Comparison of ENCODE assay signal across 8 mouse cellular contexts in genomic region chr1:74389831-74390286, GRCm38 (mm10). TPM values are rescaled to one million over a fixed set of nuclear protein-coding genes. Genes with fewer than 3 reads are reported as not detected.
DNase-seq lines count a peak whose midpoint lies in the region; ATAC-seq and TF ChIP-seq lines count a peak whose summit lies in the region.

No protein-coding gene starts in this region.

- no peak for ATAC-seq in forebrain, embryonic 12.5 days (ENCODE audit: low FRiP score)
- ATAC-seq in hindbrain, postnatal 0 days, result no peak

- peaks cover 27% of the 10 kb centered on the region for H3K27me3 ChIP-seq in forebrain, embryonic 12.5 days
- H3K27me3 ChIP-seq in hindbrain, postnatal 0 days (ENCODE audit: insufficient read depth, low read length), result no peaks in the 10 kb centered on the region
- no peaks in the 10 kb centered on the region for H3K27me3 ChIP-seq in small intestine, adult 2 months (ENCODE audit: control insufficient read depth, insufficient read depth, low read length)

- WGBS in forebrain, embryonic 12.5 days, result 6% methylated on average over 29 of the region's 29 CpGs
- 8% methylated on average over 29 of the region's 29 CpGs for WGBS in hindbrain, postnatal 0 days
- WGBS in small intestine, adult 2 months, result 16% methylated on average over 29 of the region's 29 CpGs

- peak overlapping the region; percentile 40 for H3K9ac ChIP-seq in forebrain, embryonic 12.5 days
- H3K9ac ChIP-seq in hindbrain, postnatal 0 days (replicated peaks; ENCODE audit: low read length), result 0 out of 2 replicates have a peak overlapping the region, but pooled peaks have one; percentile 21

- peaks cover 14% of the 10 kb centered on the region for H3K36me3 ChIP-seq in forebrain, embryonic 12.5 days (replicated peaks)
- H3K36me3 ChIP-seq in hindbrain, postnatal 0 days (ENCODE audit: insufficient read depth, low read length), result peaks cover 3% of the 10 kb centered on the region; the same call in 1 of the 2 replicates
- H3K36me3 ChIP-seq in small intestine, adult 2 months (ENCODE audit: control insufficient read depth, insufficient read depth, low read length), result peaks cover 13% of the 10 kb centered on the region

- H3K4me1 ChIP-seq in forebrain, embryonic 12.5 days, result peaks cover 34% of the 10 kb centered on the region
- H3K4me1 ChIP-seq in hindbrain, postnatal 0 days (ENCODE audit: insufficient read depth, low read length), result peaks cover 4% of the 10 kb centered on the region; the same call in 1 of the 2 replicates
- peaks cover 12% of the 10 kb centered on the region for H3K4me1 ChIP-seq in small intestine, adult 2 months (ENCODE audit: control insufficient read depth, insufficient read depth, insufficient read length, low read length)

- peak overlapping the region; percentile 14 for H3K4me3 ChIP-seq in forebrain, embryonic 12.5 days (replicated peaks)
- H3K4me3 ChIP-seq in hindbrain, postnatal 0 days (ENCODE audit: low read length), result 0 out of 2 replicates have a peak overlapping the region, but pooled peaks have one; percentile 10
- H3K4me3 ChIP-seq in small intestine, adult 2 months (ENCODE audit: low read depth, low read length), result peak overlapping the region; percentile 34

- no peak for TF ChIP-seq CTCF in hindbrain, postnatal 0 days (IDR thresholded peaks at IDR 0.05; ENCODE audit: low read depth)
- TF ChIP-seq CTCF in small intestine, adult 2 months (IDR thresholded peaks at IDR 0.05; ENCODE audit: extremely low read depth, insufficient read length, insufficient replicate concordance, low read depth, low read length), result no peak

- peak overlapping the region; percentile 43 for H3K4me2 ChIP-seq in forebrain, embryonic 12.5 days
- H3K4me2 ChIP-seq in hindbrain, postnatal 0 days (ENCODE audit: low read depth, low read length), result peak overlapping the region; percentile 42

- peak; percentile 19; the same call in 1 of the 2 replicates for TF ChIP-seq POLR2A in small intestine, adult 2 months (IDR thresholded peaks at IDR 0.05; ENCODE audit: low read depth, low read length)

- no peak overlapping the region for H3K27ac ChIP-seq in forebrain, embryonic 12.5 days
- H3K27ac ChIP-seq in hindbrain, postnatal 0 days, result no peak overlapping the region
- H3K27ac ChIP-seq in small intestine, adult 2 months (ENCODE audit: insufficient read depth, low read depth, low read length), result peak overlapping the region; percentile 29; the same call in 1 of the 2 replicates

- H3K9me3 ChIP-seq in forebrain, embryonic 12.5 days, result no peaks in the 10 kb centered on the region
- H3K9me3 ChIP-seq in hindbrain, postnatal 0 days (ENCODE audit: low read length), result no peaks in the 10 kb centered on the region

- DNase-seq in 3T3-L1 (ENCODE audit: low read depth, low spot score), result peak; percentile 36
- peak; percentile 73 for DNase-seq in ES-CJ7 (ENCODE audit: low read depth, low spot score)
- no peak for DNase-seq in hindbrain, postnatal 0 days (ENCODE audit: low spot score)
- peak; percentile 67 to 75 for DNase-seq in lung, adult 18-20 months
- DNase-seq in frontal cortex, postnatal 25 days (ENCODE audit: low spot score in 2 of 2), result no peak
- DNase-seq in frontal cortex, adult 2 months (ENCODE audit: extremely low spot score in 1 of 2, low spot score in 1 of 2), result no peak

RNA-seq across cellular contexts. Expression of gene Ctdsp1, which starts 1.4 kb away (rescaled TPM):
- 33.1 and 33.3 TPM in 2 replicates for polyA plus RNA-seq in forebrain, embryonic 12.5 days (2016; fragmentation: Nextera tagmentation; extraction: Ambion mirVana)
- total RNA-seq in hindbrain, postnatal 0 days (2014; rRNA removed), result 35.7 and 38.4 TPM in 2 replicates
- 17.9 and 18.2 TPM in 2 replicates for polyA plus RNA-seq in hindbrain, postnatal 0 days (2015; fragmentation: Nextera tagmentation; extraction: Ambion mirVana)
- polyA plus RNA-seq in small intestine, adult 2 months (2012; rRNA removed), result 58.4 and 177 TPM in 2 replicates
- 27.4 and 27.7 TPM in 2 replicates for polyA plus RNA-seq in frontal cortex, adult 2 months (2012; rRNA removed)

RNA-seq across cellular contexts. Expression of gene Slc11a1, which starts 14.9 kb away (rescaled TPM):
- 1.3 and 1.7 TPM in 2 replicates for polyA plus RNA-seq in forebrain, embryonic 12.5 days (2016; fragmentation: Nextera tagmentation; extraction: Ambion mirVana)
- total RNA-seq in hindbrain, postnatal 0 days (2014; rRNA removed), result 3.6 and 10.6 TPM in 2 replicates
- 2.3 and 2.9 TPM in 2 replicates for polyA plus RNA-seq in hindbrain, postnatal 0 days (2015; fragmentation: Nextera tagmentation; extraction: Ambion mirVana)
- polyA plus RNA-seq in small intestine, adult 2 months (2012; rRNA removed), result 12.7 and 17.9 TPM in 2 replicates
- 5.5 and 9.1 TPM in 2 replicates for polyA plus RNA-seq in frontal cortex, adult 2 months (2012; rRNA removed)

RNA-seq across cellular contexts. Expression of gene Vil1, which starts 19.3 kb away (rescaled TPM):
- 0.29 and 0.32 TPM in 2 replicates for polyA plus RNA-seq in forebrain, embryonic 12.5 days (2016; fragmentation: Nextera tagmentation; extraction: Ambion mirVana)
- total RNA-seq in hindbrain, postnatal 0 days (2014; rRNA removed), result 0.26 TPM in 1 of 2 replicates, not detected in the other
- polyA plus RNA-seq in hindbrain, postnatal 0 days (2015; fragmentation: Nextera tagmentation; extraction: Ambion mirVana), result 0.14 and 0.18 TPM in 2 replicates
- polyA plus RNA-seq in small intestine, adult 2 months (2012; rRNA removed), result 198 and 892 TPM in 2 replicates
- polyA plus RNA-seq in frontal cortex, adult 2 months (2012; rRNA removed), result 0.42 and 0.82 TPM in 2 replicates

RNA-seq across cellular contexts. Expression of gene Catip, which starts 28.0 kb away (rescaled TPM):
- polyA plus RNA-seq in forebrain, embryonic 12.5 days (2016; fragmentation: Nextera tagmentation; extraction: Ambion mirVana), result 0.60 and 1.1 TPM in 2 replicates
- total RNA-seq in hindbrain, postnatal 0 days (2014; rRNA removed), result 0.75 and 1.9 TPM in 2 replicates
- 1.8 and 2.6 TPM in 2 replicates for polyA plus RNA-seq in hindbrain, postnatal 0 days (2015; fragmentation: Nextera tagmentation; extraction: Ambion mirVana)
- polyA plus RNA-seq in small intestine, adult 2 months (2012; rRNA removed), result 0.05 and 0.39 TPM in 2 replicates
- 5.3 and 6.0 TPM in 2 replicates for polyA plus RNA-seq in frontal cortex, adult 2 months (2012; rRNA removed)

Comparison
In these comparisons a context has a peak if more than half of its experiments do, and no peak if none do; other contexts are left out.
1. DNase-seq: peak in 3T3-L1 (single experiment), ES-CJ7 (single experiment) and lung, adult 18-20 months (2 of 2); none in hindbrain, postnatal 0 days (single experiment), frontal cortex, postnatal 25 days (0 of 2) and frontal cortex, adult 2 months (0 of 2).
2. RNA of gene Vil1, which starts 19.3 kb away (polyA plus RNA-seq): 198 to 892 TPM in small intestine, adult 2 months; 0.42 to 0.82 TPM in frontal cortex, adult 2 months, 0.29 to 0.32 TPM in forebrain, embryonic 12.5 days and 0.14 to 0.18 TPM in hindbrain, postnatal 0 days; every median in the first group is over 100 times any median in the second.
3. Peak in every context shown above with its lines, with median percentiles within 50 percentile points of each other: H3K4me3 ChIP-seq.